In genomic region chr13:113800246-113800645, GRCm38 (mm10) we compare ENCODE assay signal across 18 mouse cellular contexts. TPM values are rescaled to one million over a fixed set of nuclear protein-coding genes. Genes with fewer than 3 reads are reported as not detected.
A peak's percentile ranks its signal among the peaks of the same experiment; 100 is the strongest.
DNase-seq lines count a peak whose midpoint lies in the region; ATAC-seq and TF ChIP-seq lines count a peak whose summit lies in the region.
"Had no signal": no experiment of that assay in that cellular context is flagged by ENCODE, and none has a peak within 500 bp of the region (broad histone marks: within the 10 kb centered on the region; RNA-seq: fewer than 3 reads in every experiment).

No protein-coding gene starts in this region.

- no peaks in the 10 kb centered on the region for H3K27me3 ChIP-seq in MEL (ENCODE audit: control insufficient read depth in 1 of 2, insufficient read depth in 2 of 2, low read length in 2 of 2)
- no peaks in the 10 kb centered on the region for H3K27me3 ChIP-seq in splenic B cell, adult 2 months (ENCODE audit: control insufficient read depth, insufficient read depth, low read length, poor library complexity, severe bottlenecking)
- H3K27me3 ChIP-seq: embryonic facial prominence, embryonic 12.5 days; forebrain, embryonic 15.5 days; heart, embryonic 15.5 days; hindbrain, embryonic 15.5 days had no signal

- no peak for TF ChIP-seq POLR2A in MEL (IDR thresholded peaks at IDR 0.05; ENCODE audit: control insufficient read depth in 1 of 2, insufficient read depth in 1 of 2, low read depth in 1 of 2, low read length in 2 of 2, poor library complexity in 1 of 2)

- peak; percentile 79 for ATAC-seq in megakaryocyte, adult 5-6 weeks (ENCODE audit: poor library complexity, severe bottlenecking)
- ATAC-seq: CD4-positive, CD25-positive, alpha-beta regulatory T cell, adult 4 months; forebrain, embryonic 15.5 days had no signal

- peak; percentile 36 for DNase-seq in A20 (ENCODE audit: low read depth, low spot score)
- peak; percentile 44 for DNase-seq in MEL (ENCODE audit: low read depth, low spot score)
- DNase-seq in splenic B cell, adult 2 months (ENCODE audit: low read depth, low spot score) = peak; percentile 31
- DNase-seq in kidney, postnatal 4 days = no peak
- no peak for DNase-seq in layer of hippocampus, postnatal 10 days (ENCODE audit: low spot score in 2 of 2)
- DNase-seq: adrenal gland, adult 8-10 months; adrenal gland, postnatal 36 days; cerebellum, adult 2 months; cerebellum, postnatal 10 days; gastrocnemius, postnatal 36 days; heart, adult 2 months; heart, postnatal 14 days had no signal

- H3K27ac ChIP-seq in MEL (ENCODE audit: control insufficient read depth, low read depth, low read length) = no peak overlapping the region
- H3K27ac ChIP-seq: embryonic facial prominence, embryonic 12.5 days; forebrain, embryonic 15.5 days; heart, adult 2 months; heart, embryonic 15.5 days; hindbrain, embryonic 15.5 days had no signal

- peaks cover 8% of the 10 kb centered on the region for H3K79me2 ChIP-seq in MEL (ENCODE audit: control insufficient read depth, insufficient read depth, low read length, poor library complexity)

- peaks cover 2 to 19% of the 10 kb centered on the region in 2 experiments for H3K4me1 ChIP-seq in MEL (ENCODE audit: control insufficient read depth in 1 of 2, insufficient read depth in 2 of 2, low read length in 2 of 2)

- TF ChIP-seq EP300 in MEL (IDR thresholded peaks at IDR 0.05; ENCODE audit: low read depth in 1 of 2, low read length in 2 of 2) = no peak

- no peak for TF ChIP-seq CTCF in MEL (IDR thresholded peaks at IDR 0.05 in 2 of 3, conservative IDR thresholded peaks at IDR 0.05 in 1 of 3; ENCODE audit: control insufficient read depth in 1 of 3, insufficient read depth in 1 of 3, low read depth in 2 of 3, low read length in 3 of 3, poor library complexity in 1 of 3, severe bottlenecking in 1 of 3)

- H3K4me3 ChIP-seq in MEL (ENCODE audit: control insufficient read depth in 1 of 2, insufficient read depth in 1 of 2, low read depth in 2 of 2, low read length in 2 of 2) = no peak overlapping the region
- H3K4me3 ChIP-seq: embryonic facial prominence, embryonic 12.5 days; forebrain, embryonic 15.5 days; heart, adult 2 months; heart, embryonic 15.5 days; hindbrain, embryonic 15.5 days had no signal

- TF ChIP-seq RAD21 in MEL (IDR thresholded peaks at IDR 0.05; ENCODE audit: low read depth, low read length) = no peak

- H3K9me3 ChIP-seq in MEL (replicated peaks; ENCODE audit: insufficient read depth, low read length) = no peaks in the 10 kb centered on the region
- H3K9me3 ChIP-seq: embryonic facial prominence, embryonic 12.5 days; forebrain, embryonic 15.5 days; heart, embryonic 15.5 days; hindbrain, embryonic 15.5 days had no signal

- peaks cover 0 to 21% of the 10 kb centered on the region in 2 experiments; a peak in 2 of 4 replicates for H3K36me3 ChIP-seq in MEL (ENCODE audit: control insufficient read depth in 1 of 2, insufficient read depth in 2 of 2, low read length in 2 of 2)
- no peaks in the 10 kb centered on the region for H3K36me3 ChIP-seq in splenic B cell, adult 2 months (ENCODE audit: control insufficient read depth, insufficient read depth, low read length, poor library complexity, severe bottlenecking)
- H3K36me3 ChIP-seq: embryonic facial prominence, embryonic 12.5 days; forebrain, embryonic 15.5 days; heart, embryonic 15.5 days; hindbrain, embryonic 15.5 days had no signal

- H3K9ac ChIP-seq in MEL (ENCODE audit: control insufficient read depth, low read depth, low read length, poor library complexity, severe bottlenecking) = no peak overlapping the region
- H3K9ac ChIP-seq: embryonic facial prominence, embryonic 12.5 days; forebrain, embryonic 15.5 days; heart, embryonic 15.5 days; hindbrain, embryonic 15.5 days had no signal

TF ChIP-seq in MEL, 35 proteins besides CTCF, POLR2A, EP300 and RAD21:
- TF ChIP-seq MXI1 (IDR thresholded peaks at IDR 0.05; ENCODE audit: low read depth, low read length) (no peak), SIN3A (IDR thresholded peaks at IDR 0.05; ENCODE audit: low read length) (no peak), POLR2AphosphoS2 (IDR thresholded peaks at IDR 0.05; ENCODE audit: low read length) (no peak), NELFE (IDR thresholded peaks at IDR 0.05; ENCODE audit: low read depth, low read length) (no peak), NRF1 (IDR thresholded peaks at IDR 0.05; ENCODE audit: insufficient read depth, low read depth, low read length, poor library complexity, severe bottlenecking) (no peak)

RNA-seq across cellular contexts. Expression of gene Arl15, which starts 5.9 kb away (rescaled TPM):
- 3.6 and 4.2 TPM in 2 replicates for total RNA-seq in MEL (2012; rRNA removed)
- polyA plus RNA-seq in MEL (2012; ENCODE audit: insufficient read depth in 1 of 2, insufficient read length in 2 of 2, low read depth in 1 of 2, low replicate concordance in 2 of 2, missing spikeins in 1 of 2) = 1 to 10 TPM in 1 of 2 experiments, not detected in 1; 5.8 TPM
- 11.0 and 14.3 TPM in 2 replicates for total RNA-seq in megakaryocyte, adult 5-6 weeks (2015)
- total RNA-seq in megakaryocyte, adult 5-6 weeks (2017) = 12.1 and 13.5 TPM in 2 replicates
- 10 to 100 TPM; 50.5 to 53.9 TPM for total RNA-seq in layer of hippocampus, postnatal 10 days (2021)

Comparison
In these comparisons a context has a peak if more than half of its experiments do, and no peak if none do; other contexts are left out.
1. DNase-seq: peak in A20 (single experiment), MEL (single experiment) and splenic B cell, adult 2 months (single experiment); none in kidney, postnatal 4 days (0 of 2) and layer of hippocampus, postnatal 10 days (0 of 2).